Mouse (Mus musculus): ENCODE data around the gene Rxfp1.

GRCm38 (mm10) chr3:79737780-79738179, at the start of gene Rxfp1:
- no peak for TF ChIP-seq CTCF (IDR thresholded peaks at IDR 0.05)
- TF ChIP-seq EP300 (IDR thresholded peaks at IDR 0.05): no peak
